Mouse (Mus musculus) MEL (cell line): ENCODE data around the gene Mpeg1.

ENCODE experiments used
- EP300 ChIP-seq, 2 experiments: IDR thresholded peaks; 2 replicates each; pipeline ENCODE4 v1.6.1; 2011; ENCODE audit warnings: improper control_type of control experiment in 2 of 2, low read length in 2 of 2, low read depth in 1 of 2, mild to moderate bottlenecking in 1 of 2
- MAX ChIP-seq: IDR thresholded peaks from 2 replicates; pipeline ENCODE4 v1.6.1; 2011; ENCODE audit warnings: low read length, improper control_type of control experiment

GRCm38 (mm10) chr19:12485631-12486030, 25.1 kb downstream of the Mpeg1 start:
- TF ChIP-seq MAX (no peak), EP300 (IDR thresholded peaks at IDR 0.05; ENCODE audit: low read depth in 1 of 2, low read length in 2 of 2) (no peak)
